Mouse (Mus musculus) cerebellum, adult 2 months (tissue): ENCODE results near the gene Foxp1.

Experiments
- CTCF ChIP-seq: fragments of 200-500 bp; IDR thresholded peaks from 2 replicates; pipeline ENCODE4 v1.5.1; 2011; ENCODE audit warnings: low read depth, mild to moderate bottlenecking, control low read depth, low read length, moderate library complexity, borderline replicate concordance; ENCODE audit not compliant: insufficient read depth
- POLR2A ChIP-seq: fragments of 200-500 bp; IDR thresholded peaks from 2 replicates; pipeline ENCODE4 v1.6.1; 2011; ENCODE audit warnings: low read length, control low read depth, borderline replicate concordance; ENCODE audit not compliant: insufficient read depth

GRCm38 (mm10) chr6:99458775-99459174 is 63.7 kb downstream of the Foxp1 start:
- TF ChIP-seq CTCF (no peak), POLR2A (no peak)
